9 mouse cellular contexts compared by ENCODE assay signal in the genomic region with DNA sequence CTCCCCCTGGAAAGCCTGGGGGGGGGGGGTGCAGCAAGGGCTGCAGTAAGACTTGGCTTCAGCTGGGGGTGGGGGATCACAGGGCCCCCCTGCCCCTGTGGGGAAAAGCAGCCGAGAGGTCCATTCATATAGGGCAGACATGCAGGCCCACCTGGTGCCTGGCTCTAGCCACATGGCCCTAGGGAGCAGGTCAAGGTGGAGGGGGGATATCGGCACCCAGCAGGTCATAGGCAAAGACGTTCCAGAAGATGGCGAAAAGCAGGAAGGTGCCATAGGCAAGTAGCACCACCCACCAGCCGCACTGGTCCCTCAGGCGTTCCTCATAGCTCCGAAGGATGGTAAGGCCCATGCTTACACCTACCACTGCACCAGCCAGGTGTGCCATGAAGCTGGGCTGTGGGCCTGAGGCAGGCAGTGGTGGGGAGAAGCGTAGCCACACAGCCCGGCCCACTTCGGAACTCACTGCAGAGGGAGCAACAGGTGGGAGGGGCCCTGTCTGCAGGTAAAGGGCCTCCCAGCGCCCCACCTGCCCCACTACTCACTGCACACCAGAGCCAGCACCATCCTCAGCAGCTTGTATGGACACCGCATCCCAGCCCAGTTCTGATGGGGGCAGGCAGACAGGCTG. TPM values are rescaled to one million over a fixed set of nuclear protein-coding genes. Genes with fewer than 3 reads are reported as not detected.
DNase-seq lines count a peak whose midpoint lies in the region; ATAC-seq and TF ChIP-seq lines count a peak whose summit lies in the region.
"Had no signal": no experiment of that assay in that cellular context is flagged by ENCODE, and none has a peak within 500 bp of the region (broad histone marks: within the 10 kb centered on the region; RNA-seq: fewer than 3 reads in every experiment).

No protein-coding gene starts in this region.

- no peaks in the 10 kb centered on the region for H3K9me3 ChIP-seq in forebrain, embryonic 11.5 days (ENCODE audit: control insufficient read depth, low read length)
- no peaks in the 10 kb centered on the region for H3K9me3 ChIP-seq in neural tube, embryonic 14.5 days (ENCODE audit: control insufficient read depth, low read length)

- H3K4me1 ChIP-seq in kidney, adult 2 months (ENCODE audit: control insufficient read depth, insufficient read depth, low read length) = peaks cover 38% of the 10 kb centered on the region
- peaks cover 40% of the 10 kb centered on the region for H3K4me1 ChIP-seq in forebrain, embryonic 11.5 days (replicated peaks; ENCODE audit: control insufficient read depth, insufficient read depth, low read length)
- peaks cover 64% of the 10 kb centered on the region for H3K4me1 ChIP-seq in neural tube, embryonic 14.5 days (ENCODE audit: control insufficient read depth, insufficient read depth, low read length)
- H3K4me1 ChIP-seq in cerebellum, adult 2 months (ENCODE audit: control insufficient read depth, insufficient read depth, low read length) = peaks cover 47% of the 10 kb centered on the region

- TF ChIP-seq CTCF in kidney, adult 2 months (conservative IDR thresholded peaks at IDR 0.05; ENCODE audit: insufficient read depth, insufficient read length, low read depth, low read length) = no peak
- no peak for TF ChIP-seq CTCF in cerebellum, adult 2 months (IDR thresholded peaks at IDR 0.05; ENCODE audit: borderline replicate concordance, insufficient read depth, low read depth, low read length)

- peak; percentile 12 for DNase-seq in kidney, adult 2 months
- DNase-seq in kidney, adult 18-20 months = no peak
- DNase-seq in forebrain, embryonic 11.5 days (ENCODE audit: low spot score) = peak; percentile 56
- peak; percentile 34 for DNase-seq in kidney, postnatal 10 days
- DNase-seq in frontal cortex, postnatal 10 days (ENCODE audit: low spot score in 2 of 2) = no peak
- no peak for DNase-seq in cerebellum, adult 2 months
- DNase-seq in ovary, postnatal 10 days (ENCODE audit: low spot score) = no peak

- H3K4me3 ChIP-seq in kidney, adult 2 months (ENCODE audit: insufficient read depth, low read depth, low read length) = peak overlapping the region; percentile 74
- peak overlapping the region; percentile 83 for H3K4me3 ChIP-seq in forebrain, embryonic 11.5 days (ENCODE audit: low read depth, low read length)
- H3K4me3 ChIP-seq in neural tube, embryonic 14.5 days (ENCODE audit: low read depth, low read length) = peak overlapping the region; percentile 82; the same call in 1 of the 2 replicates
- H3K4me3 ChIP-seq in cerebellum, adult 2 months (replicated peaks; ENCODE audit: insufficient read depth, low read depth, low read length) = no peak overlapping the region

- no peak for TF ChIP-seq POLR2A in kidney, adult 2 months (IDR thresholded peaks at IDR 0.05; ENCODE audit: low read depth, low read length)
- TF ChIP-seq POLR2A in cerebellum, adult 2 months (IDR thresholded peaks at IDR 0.05; ENCODE audit: borderline replicate concordance, insufficient read depth, low read length) = no peak

- no peaks in the 10 kb centered on the region for H3K27me3 ChIP-seq in kidney, adult 2 months (replicated peaks; ENCODE audit: control insufficient read depth, insufficient read depth, low read length)
- H3K27me3 ChIP-seq in forebrain, embryonic 11.5 days (ENCODE audit: control insufficient read depth, insufficient read depth, low read length) = no peaks in the 10 kb centered on the region
- no peaks in the 10 kb centered on the region for H3K27me3 ChIP-seq in neural tube, embryonic 14.5 days (ENCODE audit: control insufficient read depth, insufficient read depth, low read length)
- H3K27me3 ChIP-seq in cerebellum, adult 2 months (ENCODE audit: control insufficient read depth, insufficient read depth, low read length) = no peaks in the 10 kb centered on the region
- H3K27me3 ChIP-seq: Patski had no signal

- H3K27ac ChIP-seq in kidney, adult 2 months (ENCODE audit: insufficient read depth, low read depth, low read length) = peak overlapping the region; percentile 8; the same call in 1 of the 2 replicates
- no peak overlapping the region for H3K27ac ChIP-seq in forebrain, embryonic 11.5 days (ENCODE audit: low read depth, low read length)
- no peak overlapping the region for H3K27ac ChIP-seq in neural tube, embryonic 14.5 days (ENCODE audit: low read depth, low read length)
- no peak overlapping the region for H3K27ac ChIP-seq in cerebellum, adult 2 months (ENCODE audit: insufficient read depth, low read length)

- peak overlapping the region; percentile 95; the same call in 1 of the 2 replicates for H3K4me2 ChIP-seq in forebrain, embryonic 11.5 days (ENCODE audit: low read depth, low read length, severe bottlenecking)
- peak overlapping the region; percentile 90 for H3K4me2 ChIP-seq in neural tube, embryonic 14.5 days (ENCODE audit: low read depth, low read length)

- 41% methylated on average over 12 of the region's 12 CpGs for WGBS in kidney, adult 2 months
- WGBS in forebrain, embryonic 11.5 days = 91% methylated on average over 12 of the region's 12 CpGs
- WGBS in neural tube, embryonic 14.5 days = 93% methylated on average over 12 of the region's 12 CpGs
- 76% methylated on average over 12 of the region's 12 CpGs for WGBS in cerebellum, adult 2 months

- H3K9ac ChIP-seq in forebrain, embryonic 11.5 days (ENCODE audit: low read length) = peak overlapping the region; percentile 78
- H3K9ac ChIP-seq in neural tube, embryonic 14.5 days (replicated peaks; ENCODE audit: low read depth, low read length) = peak overlapping the region; percentile 76

- no peaks in the 10 kb centered on the region; the same call in 1 of the 2 replicates for H3K36me3 ChIP-seq in kidney, adult 2 months (ENCODE audit: control insufficient read depth, insufficient read depth, low read length)
- peaks cover 11% of the 10 kb centered on the region; the same call in 1 of the 2 replicates for H3K36me3 ChIP-seq in forebrain, embryonic 11.5 days (ENCODE audit: control insufficient read depth, insufficient read depth, low read length)
- peaks cover 20% of the 10 kb centered on the region for H3K36me3 ChIP-seq in neural tube, embryonic 14.5 days (ENCODE audit: control insufficient read depth, insufficient read depth, low read length)

- ATAC-seq in forebrain, embryonic 11.5 days (replicated peaks; ENCODE audit: low FRiP score) = no peak
- no peak for ATAC-seq in neural tube, embryonic 14.5 days (ENCODE audit: low read depth)
- ATAC-seq: Patski had no signal

RNA-seq across cellular contexts. Expression of a gene that starts 1.5 kb away (rescaled TPM):
- polyA plus RNA-seq in kidney, adult 2 months (2012; rRNA removed) = 140 and 144 TPM in 2 replicates
- 322 and 358 TPM in 2 replicates for polyA plus RNA-seq in forebrain, embryonic 11.5 days (2014; fragmentation: Nextera tagmentation; extraction: Ambion mirVana)
- polyA plus RNA-seq in neural tube, embryonic 14.5 days (2014; fragmentation: Nextera tagmentation; extraction: Ambion mirVana) = 335 and 351 TPM in 2 replicates
- 326 and 333 TPM in 2 replicates for polyA plus RNA-seq in cerebellum, adult 2 months (2012; rRNA removed)

RNA-seq across cellular contexts. Expression of a gene that starts 2.4 kb away (rescaled TPM):
- polyA plus RNA-seq in kidney, adult 2 months (2012; rRNA removed) = 9.2 and 13.9 TPM in 2 replicates
- 2.1 and 2.7 TPM in 2 replicates for polyA plus RNA-seq in forebrain, embryonic 11.5 days (2014; fragmentation: Nextera tagmentation; extraction: Ambion mirVana)
- polyA plus RNA-seq in neural tube, embryonic 14.5 days (2014; fragmentation: Nextera tagmentation; extraction: Ambion mirVana) = 42.0 and 67.6 TPM in 2 replicates
- 111 and 119 TPM in 2 replicates for polyA plus RNA-seq in cerebellum, adult 2 months (2012; rRNA removed)

RNA-seq across cellular contexts. Expression of a gene that starts 6.0 kb away (rescaled TPM):
- polyA plus RNA-seq in kidney, adult 2 months (2012; rRNA removed) = 132 and 139 TPM in 2 replicates
- polyA plus RNA-seq in forebrain, embryonic 11.5 days (2014; fragmentation: Nextera tagmentation; extraction: Ambion mirVana) = 50.6 and 59.2 TPM in 2 replicates
- polyA plus RNA-seq in neural tube, embryonic 14.5 days (2014; fragmentation: Nextera tagmentation; extraction: Ambion mirVana) = 36.7 and 46.4 TPM in 2 replicates
- 65.8 and 75.2 TPM in 2 replicates for polyA plus RNA-seq in cerebellum, adult 2 months (2012; rRNA removed)

RNA-seq across cellular contexts. Expression of a gene that starts 6.9 kb away (rescaled TPM):
- 26.3 and 50.3 TPM in 2 replicates for polyA plus RNA-seq in kidney, adult 2 months (2012; rRNA removed)
- 1.6 and 1.9 TPM in 2 replicates for polyA plus RNA-seq in forebrain, embryonic 11.5 days (2014; fragmentation: Nextera tagmentation; extraction: Ambion mirVana)
- polyA plus RNA-seq in neural tube, embryonic 14.5 days (2014; fragmentation: Nextera tagmentation; extraction: Ambion mirVana) = 8.2 and 10.6 TPM in 2 replicates
- 42.9 and 45.9 TPM in 2 replicates for polyA plus RNA-seq in cerebellum, adult 2 months (2012; rRNA removed)

RNA-seq across cellular contexts. Expression of a gene that starts 9.9 kb away (rescaled TPM):
- 133 and 147 TPM in 2 replicates for polyA plus RNA-seq in kidney, adult 2 months (2012; rRNA removed)
- 9.1 and 12.2 TPM in 2 replicates for polyA plus RNA-seq in forebrain, embryonic 11.5 days (2014; fragmentation: Nextera tagmentation; extraction: Ambion mirVana)
- 6.6 and 10.4 TPM in 2 replicates for polyA plus RNA-seq in neural tube, embryonic 14.5 days (2014; fragmentation: Nextera tagmentation; extraction: Ambion mirVana)
- polyA plus RNA-seq in cerebellum, adult 2 months (2012; rRNA removed) = 105 and 121 TPM in 2 replicates

Comparison
In these comparisons a context has a peak if more than half of its experiments do, and no peak if none do; other contexts are left out.
1. DNase-seq: peak in kidney, adult 2 months (single experiment), forebrain, embryonic 11.5 days (single experiment) and kidney, postnatal 10 days (single experiment); none in kidney, adult 18-20 months (single experiment), frontal cortex, postnatal 10 days (0 of 2), cerebellum, adult 2 months (0 of 2) and ovary, postnatal 10 days (single experiment).